Mouse (Mus musculus): ENCODE data around the gene Tnfaip2. TPM values are rescaled to one million over a fixed set of nuclear protein-coding genes. Genes with fewer than 3 reads are reported as not detected.

Tnfaip2 gene
- polyA plus RNA-seq, 1 experiment from 2014 or later, result 13.5 TPM

DNA sequence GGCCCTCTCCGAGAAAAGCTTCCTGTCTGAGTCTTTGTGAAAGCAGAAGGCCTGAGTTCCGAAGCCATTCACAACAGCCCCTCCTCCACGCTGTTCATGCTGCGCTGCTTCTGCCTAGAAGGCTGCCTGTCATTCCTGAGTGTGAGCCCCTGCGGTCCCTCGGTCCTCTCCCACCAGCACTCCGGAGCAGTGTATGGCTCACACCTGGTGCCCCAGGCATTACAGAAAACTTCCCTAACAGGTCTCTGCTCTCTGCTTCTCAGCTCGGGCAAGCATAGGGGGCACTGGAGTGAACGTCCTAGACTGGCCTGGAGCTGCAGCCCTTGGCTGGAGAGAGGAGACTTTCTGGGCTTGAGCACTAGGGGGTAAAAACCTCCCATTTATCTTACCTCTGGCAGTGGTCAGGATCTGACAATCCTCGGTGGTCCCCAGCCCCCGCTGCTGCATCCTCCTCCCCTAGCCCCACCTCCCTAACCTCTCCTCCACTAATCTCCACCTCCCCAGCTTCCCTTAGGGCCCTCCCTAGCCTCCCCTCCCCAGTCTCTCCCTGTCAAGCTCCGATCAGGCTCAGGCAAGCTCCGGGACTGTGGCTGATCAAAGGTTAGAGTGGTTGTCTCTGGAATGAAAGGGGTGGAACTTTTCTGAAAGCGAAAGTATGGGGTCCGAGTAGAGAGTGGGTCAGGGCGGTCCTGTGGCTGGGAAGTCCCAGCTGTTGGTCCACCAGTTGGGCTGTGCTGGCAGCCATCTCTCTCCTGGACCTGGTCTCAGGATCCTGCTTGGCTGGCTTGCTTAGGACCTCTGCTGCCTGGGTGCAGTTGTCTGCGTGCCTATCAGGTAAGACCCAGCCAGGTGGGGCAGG, 25.1 kb upstream of the Tnfaip2 start, which contains the start of gene Exoc3l4:
Gene Exoc3l4, plus strand, starts transcription at position 97 of the 859 bp plus-strand sequence.
- Histone ChIP-seq H3K27ac (peak within 1 kb of the TSS; percentile 1; the same call in 1 of the 2 replicates), H3K27me3 (replicated peaks) (peaks cover 6% of the 10 kb centered on the region; the same call in 1 of the 2 replicates), H3K9ac (no peak within 1 kb of the TSS), H3K4me2 (peak within 1 kb of the TSS; percentile 70), H3K36me3 (no peaks in the 10 kb centered on the region), H3K4me1 (peaks cover 36% of the 10 kb centered on the region), H3K4me3 (replicated peaks) (peak within 1 kb of the TSS; percentile 32), H3K9me3 (no peaks in the 10 kb centered on the region)
- 4% methylated on average over 17 of the region's 17 CpGs for WGBS
- ATAC-seq (ENCODE audit: insufficient read depth, low FRiP score, low read depth), result peak; percentile 57; the same call in 1 of the 2 replicates

DNA sequence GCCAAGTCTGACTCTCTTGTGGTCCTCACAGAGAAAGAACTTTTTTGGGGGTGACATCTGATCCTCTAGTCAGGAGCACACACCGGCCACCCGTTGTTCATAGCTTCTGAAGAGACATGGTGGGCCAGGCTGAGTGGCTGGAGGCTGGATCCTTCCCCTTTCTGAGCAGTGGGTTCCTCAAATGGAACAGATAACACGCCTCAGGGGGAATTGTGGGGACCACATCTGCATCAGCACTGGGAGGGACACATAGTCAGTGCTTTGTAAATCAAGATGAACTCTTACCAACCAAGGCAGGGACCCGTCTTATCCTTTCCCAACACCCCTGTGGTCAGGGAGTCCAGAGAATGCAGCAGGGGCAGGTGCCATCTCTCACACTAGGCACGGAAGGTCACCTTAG, 22.4 kb upstream of the Tnfaip2 start:
- H3K4me1 ChIP-seq, result peaks cover 29% of the 10 kb centered on the region
- no peak overlapping the region for H3K4me3 ChIP-seq (replicated peaks)
- no peak for ATAC-seq (ENCODE audit: insufficient read depth, low FRiP score, low read depth)
- H3K27me3 ChIP-seq (replicated peaks), result peaks cover 33% of the 10 kb centered on the region
- H3K27ac ChIP-seq, result no peak overlapping the region
- H3K9ac ChIP-seq, result no peak overlapping the region
- no peaks in the 10 kb centered on the region for H3K9me3 ChIP-seq
- H3K36me3 ChIP-seq, result no peaks in the 10 kb centered on the region
- no peak overlapping the region for H3K4me2 ChIP-seq
- 71% methylated on average over 5 of the region's 5 CpGs for WGBS

DNA sequence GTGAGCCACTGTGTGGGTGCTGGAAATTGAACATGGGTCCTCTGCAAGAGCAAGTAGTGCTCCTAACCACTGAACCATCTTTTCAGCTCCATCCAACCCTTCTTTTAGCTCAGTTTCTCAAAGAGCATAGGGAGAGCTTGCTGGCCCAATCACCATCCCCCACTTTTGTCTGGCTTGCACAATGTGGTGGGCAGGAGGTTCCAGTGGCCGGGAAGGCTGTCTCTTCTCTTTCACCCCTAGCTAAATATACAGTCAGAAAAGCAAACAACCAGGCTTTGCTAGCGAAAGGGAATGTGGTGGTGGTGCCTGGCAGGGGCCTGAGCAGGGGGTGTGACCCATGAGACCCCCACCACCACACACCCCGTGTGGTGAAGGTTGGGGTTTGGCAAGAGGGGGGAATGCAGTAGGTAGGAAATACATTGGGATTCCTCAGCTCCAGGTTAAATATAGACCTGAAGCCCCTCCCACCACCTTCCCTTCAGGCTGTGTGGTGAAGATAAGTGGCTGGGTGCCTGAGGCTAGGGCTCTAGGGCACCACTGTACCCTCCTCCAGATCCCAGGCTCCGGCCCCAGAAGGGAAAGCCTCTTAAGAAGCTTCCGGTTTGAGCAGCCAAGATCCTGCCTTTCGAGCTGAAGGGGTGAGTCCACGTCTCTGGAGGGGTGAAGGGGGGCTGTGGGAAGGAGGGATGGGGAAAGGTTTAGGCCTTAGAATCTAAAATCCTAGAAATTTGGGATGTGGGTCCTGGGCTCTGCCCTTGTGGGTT, 21.1 kb upstream of the Tnfaip2 start:
- Histone ChIP-seq H3K27me3 (replicated peaks) (peaks cover 42% of the 10 kb centered on the region), H3K4me3 (replicated peaks) (no peak overlapping the region), H3K4me1 (peaks cover 34% of the 10 kb centered on the region), H3K4me2 (no peak overlapping the region), H3K27ac (no peak overlapping the region), H3K9ac (no peak overlapping the region), H3K36me3 (no peaks in the 10 kb centered on the region), H3K9me3 (no peaks in the 10 kb centered on the region)
- 33% methylated on average over 7 of the region's 7 CpGs for WGBS
- no peak for ATAC-seq (ENCODE audit: insufficient read depth, low FRiP score, low read depth)

DNA sequence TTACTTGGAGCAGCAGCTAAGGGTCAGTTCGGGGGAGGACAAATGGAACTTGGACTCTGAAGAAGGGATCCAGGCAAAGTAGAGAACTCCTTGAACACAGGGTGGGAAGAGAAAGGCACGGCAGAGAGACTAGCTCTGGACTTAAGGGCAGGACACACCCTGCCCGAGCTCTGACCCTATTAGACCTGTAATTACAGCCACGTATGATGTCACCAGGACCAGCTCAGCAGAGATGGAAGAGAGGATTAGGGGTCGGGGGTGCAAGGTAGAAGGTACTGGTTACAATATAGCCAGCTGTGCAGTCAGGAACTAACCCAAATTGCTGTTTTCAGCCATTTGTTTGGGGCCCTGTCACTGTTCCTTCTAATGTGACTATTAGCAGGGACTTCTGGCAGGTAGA, 19.4 kb upstream of the Tnfaip2 start:
- no peaks in the 10 kb centered on the region for H3K36me3 ChIP-seq
- 64% methylated on average over 5 of the region's 5 CpGs for WGBS
- H3K4me1 ChIP-seq, result peaks cover 22% of the 10 kb centered on the region
- no peak overlapping the region for H3K4me2 ChIP-seq
- ATAC-seq (ENCODE audit: insufficient read depth, low FRiP score, low read depth), result no peak
- peaks cover 48% of the 10 kb centered on the region for H3K27me3 ChIP-seq (replicated peaks)
- no peak overlapping the region for H3K4me3 ChIP-seq (replicated peaks)
- no peaks in the 10 kb centered on the region for H3K9me3 ChIP-seq
- no peak overlapping the region for H3K27ac ChIP-seq
- no peak overlapping the region for H3K9ac ChIP-seq

DNA sequence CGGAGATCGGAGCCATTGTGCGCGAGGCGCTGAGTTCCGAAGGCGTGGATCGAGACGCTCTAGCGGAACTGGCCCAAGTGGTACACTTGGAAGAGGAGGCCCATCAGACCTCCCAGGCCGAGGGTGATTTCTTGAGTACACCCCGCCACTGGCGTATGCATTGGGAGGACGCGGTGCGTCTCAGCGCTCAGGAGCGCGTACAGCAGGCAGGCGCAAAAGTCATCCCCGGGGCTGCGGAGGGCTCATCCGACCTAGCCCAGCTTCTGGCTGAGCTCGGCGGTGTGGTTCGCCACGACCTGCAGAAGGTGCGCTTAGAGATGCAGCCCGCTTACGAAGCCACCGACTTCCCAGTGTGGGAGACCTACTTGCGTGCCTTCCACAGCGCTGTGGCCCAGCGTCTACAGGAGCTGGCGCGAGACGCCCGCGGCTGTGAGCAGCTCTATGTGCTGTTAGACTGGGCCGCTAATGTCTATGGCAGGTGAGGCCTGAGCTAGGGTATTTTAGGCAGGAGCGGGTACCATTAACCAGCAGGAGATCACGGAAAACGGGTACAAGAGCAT, 18.6 kb upstream of the Tnfaip2 start:
- H3K4me2 ChIP-seq, result peak overlapping the region; percentile 10
- no peaks in the 10 kb centered on the region for H3K36me3 ChIP-seq
- peaks cover 20% of the 10 kb centered on the region for H3K4me1 ChIP-seq
- ATAC-seq (ENCODE audit: insufficient read depth, low FRiP score, low read depth), result no peak
- H3K9me3 ChIP-seq, result no peaks in the 10 kb centered on the region
- H3K9ac ChIP-seq, result no peak overlapping the region
- WGBS, result 13% methylated on average over 43 of the region's 43 CpGs
- peak overlapping the region; percentile 19 for H3K4me3 ChIP-seq (replicated peaks)
- peaks cover 55% of the 10 kb centered on the region for H3K27me3 ChIP-seq (replicated peaks)
- H3K27ac ChIP-seq, result no peak overlapping the region

DNA sequence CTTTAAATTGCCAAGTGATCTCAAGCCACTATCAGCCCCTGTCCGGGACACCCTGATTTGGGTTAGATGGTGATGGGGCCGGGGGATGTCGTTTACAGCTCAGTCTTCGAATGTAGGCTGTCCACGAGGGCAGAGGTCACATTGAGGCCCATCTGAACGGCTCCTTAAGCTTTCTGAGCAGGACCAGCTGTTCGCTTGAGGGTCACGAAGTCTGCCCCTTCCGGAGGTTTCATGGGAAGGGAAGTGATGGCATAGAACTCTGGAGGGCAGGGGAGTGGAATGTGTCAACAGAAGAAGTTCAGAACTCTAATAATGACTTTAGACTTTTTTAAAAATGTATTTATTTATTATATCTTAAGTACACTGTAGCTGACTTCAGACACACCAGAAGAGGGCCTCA, 17.7 kb upstream of the Tnfaip2 start:
- no peak overlapping the region for H3K4me2 ChIP-seq
- no peaks in the 10 kb centered on the region for H3K36me3 ChIP-seq
- H3K9ac ChIP-seq, result no peak overlapping the region
- no peaks in the 10 kb centered on the region for H3K9me3 ChIP-seq
- peaks cover 27% of the 10 kb centered on the region for H3K4me1 ChIP-seq
- no peak for ATAC-seq (ENCODE audit: insufficient read depth, low FRiP score, low read depth)
- no peak overlapping the region for H3K4me3 ChIP-seq (replicated peaks)
- no peak overlapping the region for H3K27ac ChIP-seq
- H3K27me3 ChIP-seq (replicated peaks), result peaks cover 59% of the 10 kb centered on the region
- 29% methylated on average over 9 of the region's 9 CpGs for WGBS

DNA sequence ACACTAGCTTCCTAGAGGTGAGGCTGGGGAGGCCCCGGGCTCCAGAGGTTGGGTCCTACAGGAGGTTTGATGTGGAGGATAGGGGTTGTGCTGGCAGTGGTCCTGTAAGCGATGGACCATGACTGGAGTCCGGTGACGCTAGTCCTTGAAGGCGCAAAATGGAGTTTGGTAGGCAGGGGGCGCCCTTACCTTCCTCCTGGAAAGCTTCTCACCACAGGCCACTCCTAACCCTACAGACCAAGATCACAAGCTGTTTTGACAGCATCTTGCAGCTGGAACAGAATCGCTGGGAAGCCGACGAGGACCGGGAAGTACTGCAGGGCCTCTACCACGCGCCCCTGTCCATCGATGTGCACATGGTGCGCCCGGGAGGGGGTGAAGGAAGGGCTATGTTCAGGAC, 17.0 kb upstream of the Tnfaip2 start:
- 0 out of 2 replicates have a peak, but pooled peaks have one; percentile 30 for ATAC-seq (ENCODE audit: insufficient read depth, low FRiP score, low read depth)
- H3K9ac ChIP-seq, result no peak overlapping the region
- peaks cover 35% of the 10 kb centered on the region for H3K4me1 ChIP-seq
- H3K4me3 ChIP-seq (replicated peaks), result no peak overlapping the region
- no peaks in the 10 kb centered on the region for H3K36me3 ChIP-seq
- no peaks in the 10 kb centered on the region for H3K9me3 ChIP-seq
- H3K27ac ChIP-seq, result no peak overlapping the region
- peaks cover 59% of the 10 kb centered on the region for H3K27me3 ChIP-seq (replicated peaks)
- no peak overlapping the region for H3K4me2 ChIP-seq
- 3% methylated on average over 15 of the region's 15 CpGs for WGBS

DNA sequence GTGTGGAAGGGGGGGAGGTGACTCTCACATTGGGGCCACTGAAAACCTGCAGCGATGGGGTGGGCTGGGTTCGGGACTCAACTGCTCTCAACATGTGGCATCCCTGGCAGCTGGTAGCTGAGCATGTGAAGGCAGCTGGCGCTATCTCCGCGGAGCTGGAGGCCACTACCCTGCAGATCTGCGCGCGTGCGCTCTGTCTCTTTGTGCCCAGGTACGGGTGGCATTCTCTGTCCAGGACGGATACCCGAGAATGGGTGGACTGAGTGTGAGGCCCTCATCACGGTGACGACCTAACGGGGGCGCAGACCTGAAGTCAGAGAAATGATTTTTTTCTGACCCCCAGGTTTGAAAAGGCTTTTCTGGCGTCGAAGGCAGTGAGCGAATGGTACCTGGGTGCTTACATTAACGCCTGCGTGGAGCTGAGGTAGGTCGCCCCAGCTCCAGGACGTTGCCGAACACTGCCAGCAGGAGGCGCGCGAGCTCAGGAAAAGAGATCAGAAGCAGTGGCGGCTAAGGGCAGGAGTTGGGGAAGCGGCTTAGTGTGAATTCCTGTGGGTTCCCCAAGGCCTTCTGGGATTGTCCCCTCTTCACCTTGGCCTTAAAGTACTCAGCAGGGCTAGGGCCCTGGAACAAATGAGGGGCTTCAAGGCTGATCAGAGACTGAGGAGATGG, 16.3 kb upstream of the Tnfaip2 start:
- Histone ChIP-seq H3K9ac (no peak overlapping the region), H3K4me2 (no peak overlapping the region), H3K36me3 (no peaks in the 10 kb centered on the region), H3K27me3 (replicated peaks) (peaks cover 66% of the 10 kb centered on the region), H3K4me3 (replicated peaks) (no peak overlapping the region), H3K27ac (no peak overlapping the region), H3K4me1 (peaks cover 41% of the 10 kb centered on the region), H3K9me3 (no peaks in the 10 kb centered on the region)
- WGBS, result 20% methylated on average over 29 of the region's 29 CpGs
- ATAC-seq (ENCODE audit: insufficient read depth, low FRiP score, low read depth), result no peak

DNA sequence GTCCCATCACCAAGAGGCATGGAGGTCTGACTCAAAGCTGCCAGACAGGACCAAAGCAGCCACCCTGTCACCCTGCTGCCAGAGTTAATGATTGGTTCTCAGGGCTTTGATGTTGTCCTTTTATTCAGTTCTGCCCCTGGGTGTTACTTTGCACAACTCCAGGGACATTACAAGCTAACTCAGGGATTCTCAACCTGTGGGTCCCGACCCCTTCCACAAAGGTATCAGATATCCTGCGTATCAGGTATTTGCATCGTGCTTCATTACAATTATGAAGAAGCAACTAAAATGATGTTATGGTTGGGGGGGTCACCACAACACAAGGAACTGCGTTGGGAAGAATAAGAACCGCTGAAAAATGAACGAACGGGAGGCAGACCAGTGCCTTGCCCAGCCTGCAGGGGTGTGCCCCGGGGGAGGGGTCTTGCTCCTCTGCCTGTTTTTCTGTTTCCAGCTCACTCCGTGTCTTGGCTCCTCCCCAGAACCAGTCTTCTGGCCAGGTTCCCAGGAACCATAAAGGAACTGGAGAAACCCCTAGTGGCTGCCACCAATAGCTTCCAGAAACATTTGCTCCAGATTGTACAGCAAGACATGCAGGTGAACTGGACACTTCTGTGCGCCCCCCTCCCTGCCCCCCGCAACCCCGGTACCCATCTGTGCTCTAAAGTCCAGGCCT, 14.7 kb upstream of the Tnfaip2 start:
- no peak overlapping the region for H3K4me2 ChIP-seq
- H3K27ac ChIP-seq, result no peak overlapping the region
- 53% methylated on average over 12 of the region's 12 CpGs for WGBS
- H3K36me3 ChIP-seq, result no peaks in the 10 kb centered on the region
- H3K9ac ChIP-seq, result no peak overlapping the region
- ATAC-seq (ENCODE audit: insufficient read depth, low FRiP score, low read depth), result no peak
- H3K27me3 ChIP-seq (replicated peaks), result peaks cover 61% of the 10 kb centered on the region
- no peak overlapping the region for H3K4me3 ChIP-seq (replicated peaks)
- H3K9me3 ChIP-seq, result no peaks in the 10 kb centered on the region
- H3K4me1 ChIP-seq, result peaks cover 48% of the 10 kb centered on the region

DNA sequence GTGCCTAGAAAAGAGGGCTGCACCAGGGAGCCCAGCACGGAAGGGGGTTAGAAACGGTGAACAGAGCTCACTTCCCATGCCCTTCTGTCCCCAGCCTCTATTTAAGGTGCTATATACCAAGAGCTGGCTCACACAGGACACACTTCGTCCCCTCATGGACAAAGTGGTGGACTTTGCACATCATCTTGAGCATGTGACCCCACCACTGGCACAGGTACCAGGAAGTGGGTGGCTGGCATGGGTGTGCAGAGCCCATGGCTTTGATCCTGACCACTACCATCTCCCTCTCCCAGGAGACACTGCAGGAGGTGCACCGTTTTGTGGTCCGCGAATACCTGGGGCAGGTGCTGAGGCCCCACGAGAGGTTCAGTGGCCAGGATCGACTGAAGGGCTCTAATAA, 13.9 kb upstream of the Tnfaip2 start:
- H3K9me3 ChIP-seq, result no peaks in the 10 kb centered on the region
- peak overlapping the region; percentile 89; the same call in 1 of the 2 replicates for H3K4me2 ChIP-seq
- H3K4me1 ChIP-seq, result peaks cover 49% of the 10 kb centered on the region
- WGBS, result 31% methylated on average over 8 of the region's 8 CpGs
- peaks cover 53% of the 10 kb centered on the region for H3K27me3 ChIP-seq (replicated peaks)
- H3K27ac ChIP-seq, result 0 out of 2 replicates have a peak overlapping the region, but pooled peaks have one; percentile 11
- ATAC-seq (ENCODE audit: insufficient read depth, low FRiP score, low read depth), result no peak
- H3K4me3 ChIP-seq (replicated peaks), result no peak overlapping the region
- H3K36me3 ChIP-seq, result no peaks in the 10 kb centered on the region
- H3K9ac ChIP-seq, result no peak overlapping the region

Data from stomach, embryonic 15.5 days (tissue).